Mouse (Mus musculus) mouse trophoblast stem cell (cell line): ENCODE data around the gene Mgl2.

Experiments
- in situ Hi-C, 2 experiments: fragments of 300-500 bp; cut with MseI, MboI; formaldehyde crosslinking; loops; 2 replicates in 1 of 2; 3 replicates in 1 of 2; pipeline ENCODE4 v1.15.1; 2025

Gene Mgl2

GRCm38 (mm10) chr11:70170291-70170690, 40.2 kb downstream of the Mgl2 start:
- in situ Hi-C loops, result loop anchor here in 1 of 2 experiments (5.0 kb wide), 1 partner anchor 37 kb away; no protein-coding TSS in a partner anchor

GRCm38 (mm10) chr11:70171181-70171580, 41.1 kb downstream of the Mgl2 start:
- in situ Hi-C loops, result loop anchor here in 1 of 2 experiments (5.0 kb wide), 1 partner anchor 36 kb away; no protein-coding TSS in a partner anchor

GRCm38 (mm10) chr11:70171847-70172246, 41.7 kb downstream of the Mgl2 start:
- in situ Hi-C loops, result loop anchor here in 1 of 2 experiments (5.0 kb wide), 1 partner anchor 35 kb away; no protein-coding TSS in a partner anchor

DNA sequence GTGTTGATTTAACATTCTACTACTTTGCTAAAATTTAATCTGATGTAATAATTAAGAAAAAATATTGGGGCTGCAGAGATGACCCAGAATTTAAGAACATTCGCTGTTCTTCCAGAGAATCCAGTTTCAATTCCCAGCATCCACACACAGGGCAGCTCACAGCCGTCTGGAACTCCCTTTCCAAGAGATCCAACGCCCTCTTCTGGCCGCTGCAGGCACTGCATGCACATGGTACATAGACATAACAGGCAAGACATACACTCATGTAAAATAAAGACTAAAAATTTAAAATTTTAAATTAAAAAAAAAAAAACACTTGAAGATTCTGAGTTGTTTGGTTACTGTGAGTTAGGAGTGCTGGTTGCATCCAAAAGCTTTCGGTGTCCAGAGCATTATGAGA, 42.2 kb downstream of the Mgl2 start:
- in situ Hi-C loops, result loop anchor here in 1 of 2 experiments (5.0 kb wide), 1 partner anchor 35 kb away; no protein-coding TSS in a partner anchor

DNA sequence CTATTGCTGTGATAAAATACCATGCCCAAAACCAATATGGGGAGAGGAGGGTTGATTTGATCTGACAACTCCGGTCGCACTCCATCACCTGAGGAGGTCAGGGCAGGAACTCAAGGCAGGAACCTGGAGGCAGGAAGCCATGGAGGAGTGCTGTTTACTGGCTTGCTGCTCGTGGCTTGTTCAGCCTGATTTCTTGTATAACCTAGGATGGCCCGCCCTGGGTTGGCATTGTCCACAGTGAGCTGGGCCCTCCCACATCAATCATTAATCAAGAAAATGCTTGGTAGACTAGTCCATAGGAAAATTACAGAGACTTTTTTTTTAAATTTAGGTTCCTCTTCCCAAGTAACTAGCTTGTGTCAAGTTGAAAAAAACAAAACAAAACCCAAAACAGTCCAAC, 44.4 kb downstream of the Mgl2 start:
- in situ Hi-C loops, result loop anchor here in 1 of 2 experiments (5.0 kb wide), 1 partner anchor 33 kb away; no protein-coding TSS in a partner anchor

- in situ Hi-C loops, result no loop called here
Measured at GRCm38 (mm10) chr11:70177647-70178046, 47.5 kb downstream of the Mgl2 start.

- in situ Hi-C loops, result no loop called here
Measured at GRCm38 (mm10) chr11:70178311-70178710, 48.2 kb downstream of the Mgl2 start.

DNA sequence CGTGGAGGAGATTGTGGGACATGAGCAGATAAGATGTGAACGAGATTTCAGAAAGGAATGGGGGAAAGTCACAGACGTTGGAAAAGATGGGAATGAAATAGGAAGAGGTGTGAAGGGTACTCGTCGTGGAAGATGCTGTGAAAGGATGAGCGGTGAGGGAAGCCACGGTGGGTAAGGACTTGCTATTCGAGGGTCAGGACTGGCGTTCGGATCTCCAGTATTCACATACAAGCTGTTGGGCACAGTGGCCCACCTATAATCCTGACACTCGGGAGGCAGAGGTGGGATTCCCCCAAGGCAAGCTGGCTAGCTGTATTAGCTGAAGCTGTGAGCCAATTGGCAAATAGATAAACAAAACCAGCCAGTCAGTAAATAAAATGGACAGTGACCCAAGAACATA, 48.6 kb downstream of the Mgl2 start:
- in situ Hi-C loops, result no loop called here

- in situ Hi-C loops, result no loop called here
Measured at GRCm38 (mm10) chr11:70179401-70179800, 49.3 kb downstream of the Mgl2 start.

GRCm38 (mm10) chr11:70180496-70180895, 50.4 kb downstream of the Mgl2 start:
- in situ Hi-C loops, result no loop called here

DNA sequence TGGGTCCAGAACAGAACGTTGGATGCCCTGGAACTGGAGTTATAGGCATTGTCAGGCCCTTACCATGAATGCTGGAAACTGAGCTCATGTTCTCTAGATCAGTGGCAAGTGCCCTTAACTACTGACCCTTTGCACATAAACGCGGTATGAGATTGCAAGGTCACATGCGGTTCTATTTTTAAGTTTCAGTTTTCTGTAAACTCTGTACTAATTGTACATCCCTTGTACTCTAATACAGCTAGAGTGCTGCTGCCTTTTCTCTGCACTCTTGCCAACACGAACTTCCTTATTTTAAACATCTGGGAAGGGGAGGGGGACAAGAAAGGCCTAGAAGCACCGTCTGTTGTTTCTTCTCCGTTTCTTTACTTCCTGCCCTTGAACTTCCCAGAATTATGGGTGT, 55.0 kb downstream of the Mgl2 start:
- in situ Hi-C loops, result no loop called here
